Mouse (Mus musculus) lung, postnatal 25 days (tissue): ENCODE data around the gene Polg2.
"Not testable (repeated sequence)": the region's sequence is repeated elsewhere in the genome, so short reads cannot be mapped to it uniquely, and the experiment has no call there.

ENCODE experiments used
- DNase-seq: peaks from one replicate; pipeline ENCODE4 v3.0.0; 2022; ENCODE audit warnings: low spot score

Gene Polg2

GRCm38 (mm10) chr11:106788775-106789459, 9.6 kb upstream of the Polg2 start, which contains the start of the genes Ddx5 and Cep95:
Gene Ddx5, minus strand, starts transcription at chr11:106789185.
Gene Cep95, plus strand, starts transcription at chr11:106789252.
- DNase-seq: peak; percentile 98

DNA sequence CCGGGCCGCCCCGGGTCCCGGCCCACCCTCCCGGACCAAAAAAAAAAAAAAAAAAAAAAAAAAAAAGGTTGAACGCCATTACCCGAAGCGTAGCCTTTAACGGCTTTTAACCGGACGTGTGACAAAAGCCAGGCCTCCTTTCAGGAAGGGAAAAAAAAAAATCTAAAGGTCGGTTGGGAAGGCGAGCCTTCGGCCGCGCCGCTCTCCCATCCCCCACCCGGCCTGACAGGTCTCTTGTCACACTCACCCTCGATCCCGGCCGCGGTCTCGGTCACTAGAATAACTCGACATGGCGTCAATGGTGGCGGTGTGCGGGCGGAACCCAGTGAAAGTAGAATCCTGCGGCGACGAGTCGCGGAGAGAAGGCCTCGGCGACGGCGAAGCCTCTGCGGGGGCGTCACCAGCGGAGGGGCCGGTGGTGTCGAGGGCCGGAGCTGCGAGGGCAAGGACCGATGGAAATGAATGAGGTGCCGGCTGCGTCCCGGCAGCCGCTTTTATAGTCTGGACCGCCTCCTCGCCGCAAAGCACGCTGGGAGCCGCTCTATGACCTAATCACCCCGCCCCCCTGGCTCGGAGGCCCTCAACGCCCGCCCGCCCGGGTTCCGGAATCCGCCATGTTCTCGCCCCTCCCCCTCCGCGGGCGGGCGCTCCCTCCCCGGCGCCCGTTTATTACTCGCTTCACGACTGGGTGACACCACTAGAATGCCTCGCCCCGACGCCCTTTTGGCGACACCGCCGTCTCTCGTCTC, 8.9 kb upstream of the Polg2 start:
- DNase-seq: peak; percentile 97

GRCm38 (mm10) chr11:106787131-106788025, 8.0 kb upstream of the Polg2 start:
- DNase-seq: peak; percentile 93

DNA sequence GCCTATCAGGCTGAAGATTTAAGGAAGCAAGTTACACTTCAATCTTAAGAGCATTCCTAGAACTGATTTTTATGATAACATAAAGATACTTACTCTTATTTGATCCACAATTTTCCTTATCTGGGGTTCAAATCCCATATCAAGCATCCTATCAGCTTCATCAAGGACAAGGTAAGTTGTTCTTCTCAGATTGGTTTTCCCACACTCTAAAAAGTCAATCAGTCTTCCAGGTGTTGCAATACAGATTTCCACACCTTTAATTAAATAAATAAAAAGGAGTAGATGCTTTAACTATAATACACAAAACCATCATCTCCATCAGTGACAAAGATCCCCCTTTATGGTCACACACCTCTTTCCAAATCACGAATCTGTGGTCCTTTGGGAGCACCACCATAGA, 5.7 kb upstream of the Polg2 start:
- DNase-seq: no peak

DNA sequence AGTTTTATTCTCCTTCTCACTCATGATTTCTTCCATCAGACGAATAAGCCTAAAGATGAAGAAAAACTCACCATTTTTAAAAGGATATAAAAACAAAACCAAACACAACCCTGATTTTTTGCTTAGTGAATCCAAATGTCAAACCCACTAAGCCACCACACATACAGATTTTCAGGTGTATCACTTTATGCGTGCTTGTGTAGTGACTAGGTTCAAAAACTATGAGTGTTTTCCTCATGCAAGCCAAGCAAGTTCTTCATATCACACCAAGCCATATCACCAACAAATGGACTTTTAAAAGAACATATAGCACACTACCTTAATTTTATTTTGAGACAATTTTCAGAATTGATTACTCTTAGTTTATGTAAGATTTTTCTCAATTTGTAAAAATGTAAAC, 5.1 kb upstream of the Polg2 start:
- DNase-seq: no peak

- no peak for DNase-seq
These were observed 3.8 kb upstream of the Polg2 start for GRCm38 (mm10) chr11:106782841-106783764.

DNA sequence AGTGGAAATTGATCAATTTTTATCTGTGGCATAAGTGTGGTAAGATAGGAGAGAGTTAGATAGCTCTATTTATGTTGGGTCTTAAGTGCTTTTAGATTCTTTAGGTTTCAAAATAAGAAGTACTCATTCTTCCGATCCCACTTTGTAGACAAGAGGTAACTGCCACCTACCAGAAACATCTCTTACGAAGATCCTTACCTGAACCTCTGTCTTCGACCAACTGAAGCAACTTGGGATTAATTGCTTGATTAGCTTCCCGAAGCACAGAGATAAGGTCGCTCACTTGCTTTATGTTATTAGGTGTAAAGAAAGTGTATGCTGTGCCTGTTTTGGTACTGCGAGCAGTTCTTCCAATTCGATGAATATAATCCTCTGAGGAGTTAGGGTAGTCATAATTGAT, 2.9 kb upstream of the Polg2 start:
- not testable (repeated sequence) for DNase-seq

DNA sequence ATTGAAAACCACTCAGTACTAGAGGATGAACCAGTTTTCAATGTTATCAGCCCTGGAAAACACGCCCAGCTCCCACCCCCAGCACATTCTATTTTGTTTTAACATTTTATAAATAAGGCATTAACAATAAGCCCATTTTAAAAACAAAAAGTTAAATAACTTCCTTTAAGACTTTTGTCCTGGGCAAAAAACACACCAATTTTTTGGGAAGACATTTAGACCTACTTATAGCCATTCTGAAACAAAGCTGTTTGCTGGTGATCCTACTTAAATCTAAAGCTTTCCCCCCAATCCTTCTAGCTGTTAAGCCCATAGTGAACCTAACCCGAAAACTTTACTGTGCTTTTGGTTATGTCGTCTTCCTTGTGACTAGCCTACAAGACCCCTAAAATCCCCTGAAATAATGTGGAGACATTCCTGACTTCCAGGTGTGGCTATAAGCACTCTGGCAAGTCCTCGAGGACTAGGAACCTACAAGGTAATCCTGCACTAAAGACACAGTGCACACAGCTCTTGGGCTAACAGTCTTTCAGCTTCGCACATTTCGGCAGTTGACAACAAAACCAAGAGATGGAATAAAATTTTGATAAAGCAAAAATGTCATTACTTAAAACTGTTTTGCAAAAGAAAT, 1.4 kb upstream of the Polg2 start:
- no peak for DNase-seq

- DNase-seq: no peak
These were observed 720 bp upstream of the Polg2 start for GRCm38 (mm10) chr11:106780089-106780425.

- no peak for DNase-seq
These were observed 549 bp downstream of the Polg2 start for GRCm38 (mm10) chr11:106778589-106779387.

- DNase-seq: no peak
These were observed 1.2 kb downstream of the Polg2 start for GRCm38 (mm10) chr11:106778132-106778531.

GRCm38 (mm10) chr11:106777395-106777794, 1.9 kb downstream of the Polg2 start:
- DNase-seq: no peak

DNA sequence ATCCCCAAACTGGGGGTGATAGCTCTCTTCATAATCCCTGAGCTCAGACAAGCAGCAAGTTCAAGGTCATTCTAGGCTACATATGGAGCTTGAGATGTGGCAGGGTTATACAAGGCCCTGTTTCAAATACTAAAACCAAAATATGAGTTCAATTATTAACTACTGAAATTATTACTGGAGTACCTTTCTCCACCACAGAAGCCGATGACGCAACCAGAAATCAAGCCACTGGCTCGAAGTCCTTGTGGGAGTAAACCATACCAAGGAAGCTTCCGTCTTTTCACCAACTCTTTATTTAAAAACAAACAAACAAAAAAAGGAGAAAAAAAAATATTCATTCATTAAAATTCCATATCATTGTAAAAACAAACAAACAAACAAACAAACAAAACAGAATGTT, 2.4 kb downstream of the Polg2 start:
- peak; percentile 51 for DNase-seq

DNA sequence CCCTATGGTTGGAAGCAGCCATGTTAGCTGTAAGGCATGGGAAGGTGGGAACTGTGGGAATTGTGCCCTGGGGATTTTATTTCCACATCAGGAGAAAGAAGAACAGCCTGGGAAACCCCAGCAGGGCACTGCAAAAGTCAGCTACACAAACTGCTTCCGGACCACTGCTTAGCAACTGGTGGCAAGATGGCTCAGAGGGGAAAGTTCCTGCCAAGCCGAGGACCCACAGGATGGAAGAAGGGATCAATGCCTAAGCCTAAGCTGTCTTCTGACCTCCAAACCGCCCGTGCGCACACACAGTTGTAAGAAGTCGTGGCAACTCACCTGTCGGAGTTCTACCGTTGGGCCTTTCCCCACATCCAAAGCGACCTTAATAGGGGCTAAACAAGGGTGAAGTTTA, 6.3 kb downstream of the Polg2 start:
- DNase-seq: no peak

GRCm38 (mm10) chr11:106770195-106770974, 9.0 kb downstream of the Polg2 start:
- no peak for DNase-seq

- no peak for DNase-seq
These were observed 11.8 kb downstream of the Polg2 start for GRCm38 (mm10) chr11:106767516-106767915.

- DNase-seq: no peak
These were observed 12.7 kb downstream of the Polg2 start for GRCm38 (mm10) chr11:106766611-106767162.

- DNase-seq: no peak
These were observed 16.5 kb downstream of the Polg2 start for GRCm38 (mm10) chr11:106762800-106763185.
